Mouse (Mus musculus): ENCODE measurements around the gene Tead1. TPM values are rescaled to one million over a fixed set of nuclear protein-coding genes. Genes with fewer than 3 reads are reported as not detected.
A peak's percentile ranks its signal among the peaks of the same experiment; 100 is the strongest.
"Not testable (repeated sequence)": the region's sequence is repeated elsewhere in the genome, so short reads cannot be mapped to it uniquely, and the experiment has no call there.

The Tead1 gene
- polyA plus RNA-seq, 1 experiment from 2014 or later: 1.7 TPM

DNA sequence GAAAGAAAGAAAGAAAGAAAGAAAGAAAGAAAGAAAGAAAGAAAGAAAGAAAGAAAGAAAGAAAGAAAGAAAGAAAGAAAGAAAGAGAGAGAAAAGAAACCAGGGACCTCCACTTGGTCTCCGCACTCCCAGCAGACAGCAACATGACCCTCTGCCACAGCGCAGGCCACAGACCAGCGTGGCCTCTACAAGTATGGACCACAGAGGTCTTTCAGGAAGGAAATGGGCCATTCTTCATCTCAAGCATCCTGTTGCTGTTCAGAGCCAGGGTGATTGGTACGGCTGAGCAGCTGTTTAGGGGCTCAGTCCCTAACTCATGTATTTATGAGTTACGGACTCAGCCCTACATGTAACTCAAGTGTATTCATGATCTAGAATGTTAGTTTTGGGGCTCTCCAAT, 256.8 kb downstream of the Tead1 start:
- not testable (repeated sequence) for ATAC-seq (ENCODE audit: low read depth); H3K27ac ChIP-seq; H3K4me3 ChIP-seq (replicated peaks); DNase-seq; H3K27me3 ChIP-seq; H3K9ac ChIP-seq; H3K4me2 ChIP-seq; H3K4me1 ChIP-seq (replicated peaks); H3K36me3 ChIP-seq; H3K9me3 ChIP-seq (replicated peaks)
- 28% methylated on average over 5 of the region's 5 CpGs for WGBS (ENCODE audit: insufficient replicate concordance)

DNA sequence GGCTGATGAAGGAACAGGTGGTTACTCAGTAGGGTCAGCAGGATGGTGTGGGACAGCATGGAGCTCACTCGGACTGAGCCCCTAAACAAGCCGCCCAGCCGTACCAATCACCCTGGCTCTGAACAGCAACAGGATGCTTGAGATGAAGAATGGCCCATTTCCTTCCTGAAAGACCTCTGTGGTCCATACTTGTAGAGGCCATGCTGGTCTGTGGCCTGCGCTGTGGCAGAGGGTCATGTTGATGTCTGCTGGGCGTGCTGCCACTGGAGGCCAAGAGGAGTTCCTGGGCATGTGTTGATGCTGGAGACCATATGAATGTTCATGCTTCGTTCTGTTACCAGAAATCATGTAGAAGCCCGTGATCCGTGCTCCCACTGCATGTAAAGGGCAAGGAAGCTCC, 258.0 kb downstream of the Tead1 start:
- Histone ChIP-seq H3K27me3 (0 out of 2 replicates have a peak, but pooled peaks cover 10% of the 10 kb centered on the region), H3K4me2 (no peak overlapping the region), H3K27ac (no peak overlapping the region), H3K9ac (no peak overlapping the region), H3K36me3 (no peaks in the 10 kb centered on the region), H3K4me3 (replicated peaks) (no peak overlapping the region), H3K9me3 (replicated peaks) (no peaks in the 10 kb centered on the region), H3K4me1 (replicated peaks) (no peaks in the 10 kb centered on the region)
- ATAC-seq (ENCODE audit: low read depth) (no peak), DNase-seq (no peak)
- 38% methylated on average over 8 of the region's 8 CpGs for WGBS (ENCODE audit: insufficient replicate concordance)

DNA sequence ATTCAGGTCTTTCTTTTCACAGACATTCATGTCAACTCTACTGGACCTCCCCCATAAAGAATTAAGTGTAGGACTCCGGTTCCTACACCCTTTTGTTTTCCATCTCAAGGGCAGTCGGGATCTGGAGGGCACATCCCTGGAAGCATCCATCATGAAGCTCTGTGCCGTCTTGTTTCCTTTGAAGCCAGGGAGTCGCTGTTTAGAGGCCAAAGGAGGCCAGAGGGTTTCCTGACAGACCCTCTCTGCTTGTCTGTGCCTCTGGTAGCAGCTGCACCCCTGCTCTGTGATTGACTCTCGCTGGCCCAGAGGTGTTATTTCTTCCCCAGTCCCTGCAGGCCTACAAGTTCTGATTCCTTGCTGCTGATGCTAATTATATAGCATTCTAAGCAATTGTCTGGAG, 259.8 kb downstream of the Tead1 start:
- Histone ChIP-seq H3K4me2 (no peak overlapping the region), H3K27ac (no peak overlapping the region), H3K4me3 (replicated peaks) (no peak overlapping the region), H3K9ac (no peak overlapping the region), H3K9me3 (replicated peaks) (no peaks in the 10 kb centered on the region), H3K27me3 (0 out of 2 replicates have a peak, but pooled peaks cover 10% of the 10 kb centered on the region), H3K36me3 (no peaks in the 10 kb centered on the region), H3K4me1 (replicated peaks) (no peaks in the 10 kb centered on the region)
- DNase-seq: no peak
- 37% methylated on average over 5 of the region's 5 CpGs for WGBS (ENCODE audit: insufficient replicate concordance)
- no peak for ATAC-seq (ENCODE audit: low read depth)

DNA sequence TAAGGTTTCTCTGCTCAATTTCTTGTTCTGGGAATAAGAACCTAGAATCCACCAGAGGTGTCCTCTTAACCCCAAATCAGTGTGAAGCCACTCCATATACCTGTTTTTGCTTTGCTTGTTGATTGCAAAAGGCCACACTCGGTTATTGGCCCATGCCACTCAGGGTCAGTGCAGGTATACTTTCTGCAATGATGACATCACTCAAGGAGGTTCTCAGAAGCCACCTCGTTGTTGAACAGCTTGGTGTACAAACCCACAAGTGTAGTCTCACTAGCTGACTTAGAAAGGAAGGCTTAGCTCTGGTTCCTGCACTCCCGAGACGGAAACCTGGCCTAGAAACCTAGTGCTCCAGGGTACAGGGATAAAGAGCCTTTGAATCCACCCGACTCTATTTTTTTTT, 263.4 kb downstream of the Tead1 start:
- Histone ChIP-seq H3K9me3 (replicated peaks) (no peaks in the 10 kb centered on the region), H3K4me1 (replicated peaks) (no peaks in the 10 kb centered on the region), H3K9ac (no peak overlapping the region), H3K27ac (no peak overlapping the region), H3K36me3 (no peaks in the 10 kb centered on the region), H3K4me3 (replicated peaks) (no peak overlapping the region), H3K27me3 (0 out of 2 replicates have a peak, but pooled peaks cover 5% of the 10 kb centered on the region), H3K4me2 (no peak overlapping the region)
- ATAC-seq (ENCODE audit: low read depth) (no peak), DNase-seq (no peak)
- WGBS (ENCODE audit: insufficient replicate concordance): 52% methylated on average over 5 of the region's 5 CpGs

DNA sequence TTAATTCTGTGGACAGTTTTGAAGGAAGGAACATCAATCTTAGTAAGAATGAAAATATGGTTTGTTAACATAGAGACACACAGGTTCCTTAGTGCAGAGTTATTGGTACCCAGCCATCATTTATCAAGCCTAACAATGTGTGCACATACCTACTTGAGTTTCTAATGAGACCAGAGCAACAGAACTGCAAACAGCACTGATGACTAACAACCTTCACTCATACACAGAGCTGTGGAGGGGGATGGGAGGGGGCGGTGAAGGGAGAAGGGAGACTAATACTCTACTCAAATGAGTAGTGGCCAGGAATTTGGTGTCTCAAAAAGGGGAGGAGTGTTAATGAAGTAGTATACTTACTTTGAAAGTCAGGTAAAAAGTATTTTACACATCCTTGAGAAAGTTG, 263.9 kb downstream of the Tead1 start:
- Histone ChIP-seq H3K27ac (no peak overlapping the region), H3K36me3 (no peaks in the 10 kb centered on the region), H3K4me2 (no peak overlapping the region), H3K4me1 (replicated peaks) (no peaks in the 10 kb centered on the region), H3K9ac (no peak overlapping the region), H3K27me3 (0 out of 2 replicates have a peak, but pooled peaks cover 5% of the 10 kb centered on the region), H3K4me3 (replicated peaks) (no peak overlapping the region), H3K9me3 (replicated peaks) (no peaks in the 10 kb centered on the region)
- WGBS (ENCODE audit: insufficient replicate concordance): 75% methylated on average over 1 of the region's 1 CpGs
- no peak for DNase-seq
- ATAC-seq (ENCODE audit: low read depth): no peak

DNA sequence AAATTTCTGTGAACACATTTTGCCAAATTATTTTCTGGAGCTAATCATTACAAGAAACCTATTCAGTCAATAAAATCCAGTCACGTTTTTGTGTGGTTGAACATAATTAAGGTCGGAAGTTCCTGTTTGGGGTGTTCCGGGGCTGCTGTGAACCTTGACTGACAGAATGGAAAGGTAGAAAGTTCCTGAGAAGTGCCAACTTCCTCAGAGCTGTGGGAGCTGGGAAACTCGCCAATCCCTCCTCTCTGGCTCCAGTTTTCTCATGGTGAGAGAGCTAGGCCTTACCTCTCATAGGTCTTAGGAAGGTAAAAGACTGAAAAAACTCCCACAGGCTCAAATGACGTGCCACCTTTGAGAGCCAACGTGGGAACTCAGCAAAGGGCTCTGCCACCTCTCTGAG, 267.6 kb downstream of the Tead1 start:
- no peak for ATAC-seq (ENCODE audit: low read depth)
- no peaks in the 10 kb centered on the region for H3K36me3 ChIP-seq
- no peak overlapping the region for H3K27ac ChIP-seq
- H3K9ac ChIP-seq: no peak overlapping the region
- H3K4me1 ChIP-seq (replicated peaks): no peaks in the 10 kb centered on the region
- no peak overlapping the region for H3K4me2 ChIP-seq
- H3K9me3 ChIP-seq (replicated peaks): no peaks in the 10 kb centered on the region
- H3K4me3 ChIP-seq (replicated peaks): no peak overlapping the region
- H3K27me3 ChIP-seq: no peaks in the 10 kb centered on the region
- no peak for DNase-seq
- WGBS (ENCODE audit: insufficient replicate concordance): 40% methylated on average over 6 of the region's 6 CpGs

DNA sequence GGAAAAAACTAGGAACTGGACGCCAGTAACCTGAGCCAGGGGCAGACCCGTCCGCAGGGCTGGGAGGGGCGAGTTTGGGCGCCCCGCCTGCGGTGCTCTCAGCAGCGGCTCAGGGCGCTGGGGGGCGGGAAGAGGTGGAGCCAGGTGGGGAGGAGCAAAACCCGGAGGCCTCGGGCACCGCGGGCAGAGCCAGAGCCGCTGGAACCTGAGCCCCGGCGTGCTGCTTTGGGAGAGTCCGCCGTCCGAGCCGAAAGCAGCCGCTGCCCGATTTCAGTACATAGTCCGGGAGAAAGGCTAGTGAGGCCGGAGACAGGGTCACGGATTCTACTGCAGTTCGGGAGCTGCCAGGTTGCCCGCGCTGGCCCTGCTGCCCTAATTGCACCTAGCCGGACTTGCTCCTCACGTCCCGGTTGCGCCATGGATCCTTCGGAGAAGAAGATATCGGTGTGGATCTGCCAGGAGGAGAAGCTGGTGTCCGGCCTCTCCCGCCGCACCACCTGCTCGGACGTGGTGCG, 274.7 kb downstream of the Tead1 start, which contains the start of gene Rassf10:
Rassf10 (plus strand) TSS at position 186 of the 515 bp plus-strand sequence.
- no peak within 1 kb of the TSS for H3K27ac ChIP-seq
- peaks cover 6% of the 10 kb centered on the region; the same call in 1 of the 2 replicates for H3K4me1 ChIP-seq (replicated peaks)
- WGBS (ENCODE audit: insufficient replicate concordance): 3% methylated on average over 41 of the region's 41 CpGs
- no peaks in the 10 kb centered on the region for H3K9me3 ChIP-seq (replicated peaks)
- ATAC-seq (ENCODE audit: low read depth) (peak; percentile 75), DNase-seq (peak; percentile 15)
- H3K36me3 ChIP-seq: no peaks in the 10 kb centered on the region
- H3K27me3 ChIP-seq: peaks cover 54% of the 10 kb centered on the region
- H3K9ac ChIP-seq: no peak within 1 kb of the TSS
- peak within 1 kb of the TSS; percentile 43 for H3K4me3 ChIP-seq (replicated peaks)
- peak within 1 kb of the TSS; percentile 54 for H3K4me2 ChIP-seq

DNA sequence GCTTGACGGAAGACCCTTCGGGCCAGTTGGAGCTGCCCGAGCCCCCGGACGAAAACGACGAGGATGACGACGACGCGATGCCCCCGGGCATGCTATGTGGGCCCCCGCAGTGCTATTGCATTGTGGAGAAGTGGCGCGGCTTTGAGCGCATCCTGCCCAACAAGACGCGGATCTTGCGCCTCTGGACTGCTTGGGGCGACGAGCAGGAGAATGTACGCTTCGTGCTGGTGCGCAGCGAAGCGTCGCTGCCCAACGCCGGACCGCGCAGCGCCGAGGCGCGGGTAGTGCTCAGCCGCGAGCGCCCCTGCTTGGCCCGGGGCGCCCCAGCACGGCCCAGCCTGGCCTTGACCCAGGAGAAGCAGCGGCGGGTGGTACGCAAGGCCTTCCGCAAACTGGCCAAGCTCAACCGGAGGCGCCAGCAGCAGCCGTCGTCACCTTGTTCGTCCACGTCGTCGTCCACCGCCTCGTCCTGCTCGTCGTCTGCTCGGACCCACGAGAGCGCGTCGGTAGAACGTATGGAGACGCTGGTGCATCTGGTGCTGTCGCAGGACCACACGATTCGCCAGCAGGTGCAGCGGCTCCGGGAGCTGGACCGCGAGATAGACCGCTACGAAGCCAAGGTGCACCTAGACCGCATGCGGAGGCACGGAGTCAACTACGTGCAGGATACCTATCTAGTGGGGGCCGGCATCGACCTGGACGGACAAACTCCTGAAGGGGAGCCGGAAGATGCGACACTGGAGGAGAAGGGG, 275.4 kb downstream of the Tead1 start:
- H3K9ac ChIP-seq: no peak overlapping the region
- peaks cover 6% of the 10 kb centered on the region; the same call in 1 of the 2 replicates for H3K4me1 ChIP-seq (replicated peaks)
- 3% methylated on average over 82 of the region's 82 CpGs for WGBS (ENCODE audit: insufficient replicate concordance)
- no peaks in the 10 kb centered on the region for H3K9me3 ChIP-seq (replicated peaks)
- peaks cover 54% of the 10 kb centered on the region for H3K27me3 ChIP-seq
- DNase-seq: no peak
- peak overlapping the region; percentile 54 for H3K4me2 ChIP-seq
- H3K4me3 ChIP-seq (replicated peaks): peak overlapping the region; percentile 43
- ATAC-seq (ENCODE audit: low read depth): no peak
- H3K36me3 ChIP-seq: no peaks in the 10 kb centered on the region
- H3K27ac ChIP-seq: no peak overlapping the region

DNA sequence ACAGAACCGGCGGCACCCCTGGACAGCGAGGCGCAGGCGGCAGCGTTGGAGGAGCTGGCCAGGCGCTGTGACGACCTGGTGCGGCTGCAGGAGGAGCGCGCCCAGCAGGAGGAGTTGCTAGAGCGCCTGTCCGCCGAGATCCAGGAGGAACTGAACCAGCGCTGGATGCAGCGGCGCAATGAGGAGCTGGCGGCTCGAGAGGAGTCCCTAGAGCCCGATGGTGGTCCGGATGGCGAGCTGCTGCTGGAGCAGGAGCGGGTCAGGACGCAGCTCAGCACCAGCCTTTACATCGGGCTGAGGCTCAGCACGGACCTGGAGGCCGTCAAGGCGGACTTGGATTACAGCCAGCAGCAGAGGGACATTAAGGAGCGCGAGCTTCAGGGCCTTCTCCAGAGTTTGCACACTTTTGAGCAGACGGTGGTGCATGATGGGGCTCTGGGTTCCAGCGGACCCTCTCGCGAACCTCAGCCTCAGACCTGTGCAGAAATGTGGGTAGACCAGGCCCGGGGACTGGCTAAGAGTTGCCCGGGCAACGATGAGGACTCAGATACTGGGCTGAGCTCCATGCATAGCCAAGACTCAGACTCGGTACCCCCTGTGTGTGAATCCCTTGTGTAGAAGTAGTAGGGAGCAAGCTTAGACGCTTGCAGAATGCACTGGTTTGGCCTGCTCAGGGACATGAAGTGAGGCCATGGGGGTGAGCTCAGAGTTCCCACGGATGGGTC, 276.1 kb downstream of the Tead1 start:
- WGBS (ENCODE audit: insufficient replicate concordance): 6% methylated on average over 40 of the region's 40 CpGs
- H3K9ac ChIP-seq: no peak overlapping the region
- peaks cover 6% of the 10 kb centered on the region; the same call in 1 of the 2 replicates for H3K4me1 ChIP-seq (replicated peaks)
- peaks cover 54% of the 10 kb centered on the region for H3K27me3 ChIP-seq
- peak overlapping the region; percentile 54 for H3K4me2 ChIP-seq
- H3K4me3 ChIP-seq (replicated peaks): 0 out of 2 replicates have a peak overlapping the region, but pooled peaks have one; percentile 43
- H3K9me3 ChIP-seq (replicated peaks): no peaks in the 10 kb centered on the region
- H3K36me3 ChIP-seq: no peaks in the 10 kb centered on the region
- H3K27ac ChIP-seq: no peak overlapping the region
- no peak for DNase-seq
- ATAC-seq (ENCODE audit: low read depth): no peak

DNA sequence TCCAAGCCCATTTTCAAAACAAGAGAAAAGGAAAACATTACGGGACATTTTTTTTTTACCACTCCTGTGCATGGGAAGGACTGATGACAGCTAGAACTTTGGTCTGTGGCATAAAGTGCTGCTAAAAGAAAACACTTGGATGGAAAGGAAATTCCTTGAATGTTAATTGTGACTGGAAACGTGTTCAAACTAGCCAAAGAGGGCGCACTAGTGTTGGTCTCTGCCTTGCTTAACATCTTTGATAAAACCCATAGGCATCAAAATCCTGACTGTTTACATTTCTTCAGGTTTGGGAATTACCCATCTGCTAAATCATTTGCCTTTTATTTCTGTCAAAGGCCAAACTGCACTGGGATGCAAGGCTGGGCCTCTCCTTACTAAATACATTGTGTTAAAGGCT, 276.8 kb downstream of the Tead1 start:
- ATAC-seq (ENCODE audit: low read depth) (no peak), DNase-seq (no peak)
- Histone ChIP-seq H3K9me3 (replicated peaks) (no peaks in the 10 kb centered on the region), H3K4me3 (replicated peaks) (no peak overlapping the region), H3K27ac (no peak overlapping the region), H3K27me3 (peaks cover 54% of the 10 kb centered on the region), H3K4me2 (no peak overlapping the region), H3K36me3 (no peaks in the 10 kb centered on the region), H3K9ac (no peak overlapping the region), H3K4me1 (replicated peaks) (peaks cover 6% of the 10 kb centered on the region; the same call in 1 of the 2 replicates)
- 30% methylated on average over 3 of the region's 3 CpGs for WGBS (ENCODE audit: insufficient replicate concordance)

Data from liver, embryonic 13.5 days (tissue).